9 mouse cellular contexts compared by ENCODE assay signal in genomic region chr12:29675594-29676362, GRCm38 (mm10).
DNase-seq lines count a peak whose midpoint lies in the region; ATAC-seq and TF ChIP-seq lines count a peak whose summit lies in the region.
"Had no signal": no experiment of that assay in that cellular context is flagged by ENCODE, and none has a peak within 500 bp of the region (broad histone marks: within the 10 kb centered on the region; RNA-seq: fewer than 3 reads in every experiment).

No protein-coding gene starts in this region.

- no peaks in the 10 kb centered on the region for H3K36me3 ChIP-seq in heart, embryonic 10.5 days
- H3K36me3 ChIP-seq in forebrain, embryonic 12.5 days (replicated peaks): no peaks in the 10 kb centered on the region
- H3K36me3 ChIP-seq in midbrain, embryonic 13.5 days: peaks cover 4% of the 10 kb centered on the region; the same call in 1 of the 2 replicates
- H3K36me3 ChIP-seq: limb, embryonic 12.5 days had no signal

- H3K4me3 ChIP-seq in heart, embryonic 10.5 days: no peak overlapping the region
- H3K4me3 ChIP-seq in forebrain, embryonic 12.5 days (replicated peaks): no peak overlapping the region
- no peak overlapping the region for H3K4me3 ChIP-seq in midbrain, embryonic 13.5 days (replicated peaks)
- H3K4me3 ChIP-seq: limb, embryonic 12.5 days had no signal

- 38% methylated on average over 14 of the region's 14 CpGs for WGBS in heart, embryonic 10.5 days
- whole genome bisulfite sequencing in forebrain, embryonic 12.5 days: 48% methylated on average over 14 of the region's 14 CpGs
- WGBS in midbrain, embryonic 13.5 days: 47% methylated on average over 14 of the region's 14 CpGs

- no peak overlapping the region for H3K27ac ChIP-seq in heart, embryonic 10.5 days
- H3K27ac ChIP-seq in forebrain, embryonic 12.5 days: no peak overlapping the region
- peak overlapping the region; percentile 16; the same call in 1 of the 2 replicates for H3K27ac ChIP-seq in midbrain, embryonic 13.5 days
- H3K27ac ChIP-seq: limb, embryonic 12.5 days had no signal

- no peak overlapping the region for H3K4me2 ChIP-seq in forebrain, embryonic 12.5 days
- no peak overlapping the region for H3K4me2 ChIP-seq in midbrain, embryonic 13.5 days (replicated peaks)
- H3K4me2 ChIP-seq: limb, embryonic 12.5 days had no signal

- DNase-seq in heart, adult 18-20 months: peak; percentile 44 to 76
- no peak for DNase-seq in heart, embryonic 10.5 days (ENCODE audit: low spot score)
- peak; percentile 89 for DNase-seq in brain, embryonic 14.5 days (ENCODE audit: low read depth)
- DNase-seq in layer of hippocampus, adult 9-10 months (ENCODE audit: low spot score): peak; percentile 56

- no peak overlapping the region for H3K9ac ChIP-seq in forebrain, embryonic 12.5 days
- no peak overlapping the region for H3K9ac ChIP-seq in midbrain, embryonic 13.5 days (replicated peaks)
- H3K9ac ChIP-seq: limb, embryonic 12.5 days had no signal

- H3K4me1 ChIP-seq in heart, embryonic 10.5 days: no peaks in the 10 kb centered on the region
- peaks cover 6% of the 10 kb centered on the region; the same call in 1 of the 2 replicates for H3K4me1 ChIP-seq in forebrain, embryonic 12.5 days
- peaks cover 36% of the 10 kb centered on the region for H3K4me1 ChIP-seq in midbrain, embryonic 13.5 days (replicated peaks)
- H3K4me1 ChIP-seq: limb, embryonic 12.5 days had no signal

- peak; percentile 84 for TF ChIP-seq CTCF in brain, embryonic 14.5 days (IDR thresholded peaks at IDR 0.05; ENCODE audit: borderline replicate concordance, extremely low read depth, insufficient read depth, insufficient read length)

- no peaks in the 10 kb centered on the region for H3K9me3 ChIP-seq in heart, embryonic 10.5 days
- H3K9me3 ChIP-seq in forebrain, embryonic 12.5 days: no peaks in the 10 kb centered on the region
- no peaks in the 10 kb centered on the region for H3K9me3 ChIP-seq in midbrain, embryonic 13.5 days
- H3K9me3 ChIP-seq: limb, embryonic 12.5 days had no signal

- H3K27me3 ChIP-seq in heart, embryonic 10.5 days (ENCODE audit: insufficient read depth, poor library complexity, severe bottlenecking): peaks cover 9% of the 10 kb centered on the region
- H3K27me3 ChIP-seq in forebrain, embryonic 12.5 days: no peaks in the 10 kb centered on the region
- H3K27me3 ChIP-seq in midbrain, embryonic 13.5 days: no peaks in the 10 kb centered on the region
- H3K27me3 ChIP-seq: limb, embryonic 12.5 days had no signal

- ATAC-seq in forebrain, embryonic 12.5 days (ENCODE audit: low FRiP score): peak; percentile 70
- ATAC-seq in hematopoietic stem cell, adult 5-6 weeks (replicated peaks in 1 of 2; ENCODE audit: insufficient read depth in 1 of 2, low FRiP score in 2 of 2, low TSS enrichment in 1 of 2, low read depth in 1 of 2, poor library complexity in 2 of 2, severe bottlenecking in 2 of 2): peak; percentile 56 to 80; a peak in 3 of 4 replicates
- ATAC-seq in midbrain, embryonic 13.5 days: peak; percentile 80
- no peak for ATAC-seq in CD4-positive, CD25-positive, alpha-beta regulatory T cell, adult 4 months

- TF ChIP-seq POLR2A in brain, embryonic 14.5 days (IDR thresholded peaks at IDR 0.05; ENCODE audit: borderline replicate concordance, extremely low read depth, insufficient read depth, insufficient read length, poor library complexity, severe bottlenecking): no peak
